Mouse (Mus musculus) monocyte, adult 59 days (primary cell): ENCODE data around the gene Csrp2. TPM values are rescaled to one million over a fixed set of nuclear protein-coding genes. Genes with fewer than 3 reads are reported as not detected.

Source experiments
- total RNA-seq, 2 experiments: library from RNA; stranded (reverse); gene quantifications; one replicate each; pipeline ENCODE4 v1.2.4; 2023

Gene Csrp2
- total RNA-seq, result 10 to 100 TPM; 16.9 to 22.0 TPM

DNA sequence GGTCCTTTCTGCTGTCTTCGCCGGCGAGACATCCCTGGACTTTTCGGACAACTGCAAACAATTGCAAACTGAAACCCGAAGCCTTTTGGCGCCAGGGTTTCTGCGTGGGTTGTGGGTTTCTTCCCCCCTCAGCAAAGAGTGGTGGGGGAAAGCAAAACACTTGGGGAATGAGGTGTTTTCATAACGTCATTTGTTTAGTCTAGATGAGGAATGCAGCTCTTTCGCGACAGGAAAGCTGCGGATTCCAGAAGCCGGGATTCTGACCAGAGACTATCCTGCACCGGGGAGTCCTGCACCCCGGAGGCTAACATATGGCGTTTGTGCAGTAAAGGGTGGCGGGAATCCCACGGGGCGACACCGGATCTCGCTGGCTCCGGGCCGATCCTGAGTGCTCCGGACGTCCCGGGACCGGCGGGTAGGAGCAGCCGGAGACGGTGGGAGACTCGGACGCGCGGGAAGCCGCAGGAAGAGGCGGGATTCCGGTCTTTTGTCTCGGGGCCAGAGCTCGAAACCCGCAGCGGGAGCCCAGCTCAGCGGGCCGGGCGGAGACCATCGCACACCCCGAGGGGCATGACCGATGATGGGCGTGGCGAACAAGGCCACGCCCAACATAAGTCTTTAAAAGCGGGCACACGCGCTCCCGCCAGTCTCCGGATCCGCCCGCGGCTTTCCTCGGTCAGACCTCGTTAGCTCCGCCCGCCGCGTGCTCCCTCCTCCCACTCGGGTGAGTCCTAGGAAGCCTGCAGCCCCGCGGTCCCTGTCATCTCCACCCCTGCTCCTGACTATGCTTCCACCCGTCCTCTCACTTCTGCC is at the start of gene Csrp2:
Csrp2 (plus strand) TSS at position 259 of the 813 bp plus-strand sequence.

Other genes with a start within 250 kb of the Csrp2 start
- 1 to 10 TPM in 1 of 2 experiments, under 1 TPM in 1; 0.13 to 1.3 TPM for gene E2f7, start 174.3 kb upstream of the Csrp2 start, total RNA-seq
- gene Zdhhc17, start 90.4 kb downstream of the Csrp2 start, total RNA-seq, result 10 to 100 TPM; 29.9 to 33.1 TPM
- 10 to 100 TPM; 76.8 to 77.4 TPM for gene Osbpl8, start 245.0 kb downstream of the Csrp2 start, total RNA-seq